Mouse (Mus musculus) spleen, adult 2 months (tissue): Measurements from ENCODE around the gene Adh6a.

Source experiments
- CTCF ChIP-seq: fragments of 200-500 bp; IDR thresholded peaks from 2 replicates; pipeline ENCODE4 v1.5.1; 2011; ENCODE audit warnings: mild to moderate bottlenecking, inconsistent platforms; ENCODE audit not compliant: insufficient read depth, insufficient read length, insufficient replicate concordance; ENCODE audit errors: extremely low read depth
- POLR2A ChIP-seq: fragments of 200-500 bp; IDR thresholded peaks from 2 replicates; pipeline ENCODE4 v1.6.1; 2011; ENCODE audit warnings: low read depth, low read length, inconsistent platforms

DNA sequence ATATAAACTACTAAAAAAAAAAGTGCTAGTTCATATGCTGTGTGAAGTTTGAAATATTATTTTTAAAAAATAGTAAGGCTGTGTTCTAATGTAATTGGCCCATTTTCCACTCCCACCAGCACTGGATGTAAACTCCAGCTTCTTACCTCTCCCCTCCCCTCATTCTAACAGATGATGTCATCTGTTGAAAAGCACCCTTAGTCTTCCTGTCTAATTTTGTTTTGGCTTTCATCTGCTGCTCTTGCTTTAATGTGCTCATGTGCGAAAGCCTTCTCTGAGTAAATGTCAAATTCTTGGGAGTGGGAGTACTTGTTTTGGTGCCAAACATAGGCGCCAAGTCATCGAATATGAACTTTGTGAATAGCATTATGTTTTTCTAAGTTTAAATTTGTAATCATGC lies 48.4 kb upstream of the Adh6a start:
- TF ChIP-seq POLR2A (no peak), CTCF (no peak)
